Mouse (Mus musculus): ENCODE results near the gene Pole. TPM values are rescaled to one million over a fixed set of nuclear protein-coding genes. Genes with fewer than 3 reads are reported as not detected.

Gene Pole
- total and polyA plus RNA-seq, 2 experiments from 2014 or later = 3.6 to 6.7 TPM

DNA sequence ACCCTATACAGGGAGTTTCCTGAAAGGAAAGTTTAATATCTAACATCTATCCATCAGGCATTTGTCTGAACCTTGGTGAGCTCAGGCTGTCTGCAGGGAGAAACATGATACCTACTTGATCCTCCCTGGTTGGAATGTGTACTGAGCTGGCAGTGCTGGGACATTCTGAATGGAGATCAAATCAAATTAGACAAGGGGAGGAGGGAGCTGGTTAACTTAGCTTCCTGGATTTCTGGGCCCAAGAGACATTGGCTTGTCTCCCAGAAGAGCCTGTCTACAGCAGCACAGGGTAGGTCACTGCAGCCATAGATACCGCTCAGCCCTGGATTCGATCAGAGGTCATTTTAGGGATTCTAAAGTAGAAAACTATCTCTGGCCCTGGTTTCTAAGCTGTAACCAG lies 52.7 kb downstream of the Pole start:
- H3K27ac ChIP-seq (ENCODE audit: low read depth, low read length) = no peak overlapping the region
- H3K36me3 ChIP-seq (ENCODE audit: insufficient read depth) = peaks cover 9% of the 10 kb centered on the region; the same call in 1 of the 2 replicates
- no peaks in the 10 kb centered on the region for H3K27me3 ChIP-seq (ENCODE audit: insufficient read depth, low read length)
- no peak overlapping the region for H3K9ac ChIP-seq
- 91% methylated on average over 2 of the region's 2 CpGs for WGBS
- TF ChIP-seq CTCF (IDR thresholded peaks at IDR 0.05; ENCODE audit: low read depth) = no peak
- H3K4me2 ChIP-seq (ENCODE audit: low read depth) = no peak overlapping the region
- no peak for ATAC-seq
- no peaks in the 10 kb centered on the region for H3K9me3 ChIP-seq (ENCODE audit: low read length)
- DNase-seq = no peak
- H3K4me3 ChIP-seq (ENCODE audit: low read depth, low read length) = no peak overlapping the region
- peaks cover 5% of the 10 kb centered on the region; the same call in 1 of the 2 replicates for H3K4me1 ChIP-seq (ENCODE audit: insufficient read depth)

GRCm38 (mm10) chr5:110342648-110343284 lies 56.7 kb downstream of the Pole start, which contains the start of gene P2rx2:
P2rx2 (minus strand) TSS chr5:110343212.
- DNase-seq (peak; percentile 62), ATAC-seq (peak; percentile 83)
- Histone ChIP-seq H3K4me2 (ENCODE audit: low read depth) (peak within 1 kb of the TSS; percentile 97), H3K27ac (ENCODE audit: low read depth, low read length) (no peak within 1 kb of the TSS), H3K9ac (peak within 1 kb of the TSS; percentile 71), H3K27me3 (ENCODE audit: insufficient read depth, low read length) (no peaks in the 10 kb centered on the region; the same call in 1 of the 2 replicates), H3K36me3 (ENCODE audit: insufficient read depth) (no peaks in the 10 kb centered on the region), H3K4me1 (ENCODE audit: insufficient read depth) (peaks cover 5% of the 10 kb centered on the region; the same call in 1 of the 2 replicates), H3K9me3 (ENCODE audit: low read length) (no peaks in the 10 kb centered on the region), H3K4me3 (ENCODE audit: low read depth, low read length) (peak within 1 kb of the TSS; percentile 50)
- 1% methylated on average over 43 of the region's 43 CpGs for WGBS
- no peak for TF ChIP-seq CTCF (IDR thresholded peaks at IDR 0.05; ENCODE audit: low read depth)

DNA sequence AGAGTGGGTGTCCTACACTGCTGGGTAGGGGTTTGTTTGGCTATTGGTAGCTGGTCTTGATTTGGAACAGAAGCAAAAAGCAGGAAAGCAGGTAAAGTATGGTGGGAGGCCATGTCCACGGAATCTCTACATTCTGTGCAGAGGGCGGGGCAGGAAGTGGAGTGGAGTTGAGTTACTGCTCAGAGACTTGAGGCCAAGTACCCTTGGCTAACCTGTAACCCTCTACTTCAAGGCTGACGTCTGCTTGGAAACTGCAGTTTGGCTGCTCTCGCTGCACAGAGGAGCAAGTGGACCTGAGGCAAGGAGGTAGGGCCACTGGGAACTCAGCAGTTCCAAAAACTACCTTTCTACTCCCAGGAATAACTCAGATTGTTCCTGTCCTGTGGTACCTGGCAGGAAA lies 58.4 kb downstream of the Pole start, which contains the start of gene Lrcol1:
Gene Lrcol1, plus strand, starts transcription at position 207 of the 400 bp plus-strand sequence.
- no peak within 1 kb of the TSS for H3K4me3 ChIP-seq (ENCODE audit: low read depth, low read length)
- 82% methylated on average over 4 of the region's 4 CpGs for WGBS
- H3K27ac ChIP-seq (ENCODE audit: low read depth, low read length) = no peak within 1 kb of the TSS
- H3K9me3 ChIP-seq (ENCODE audit: low read length) = no peaks in the 10 kb centered on the region
- TF ChIP-seq CTCF (IDR thresholded peaks at IDR 0.05; ENCODE audit: low read depth) = no peak
- H3K27me3 ChIP-seq (ENCODE audit: insufficient read depth, low read length) = no peaks in the 10 kb centered on the region; the same call in 1 of the 2 replicates
- no peak for ATAC-seq
- H3K9ac ChIP-seq = no peak within 1 kb of the TSS
- no peak within 1 kb of the TSS for H3K4me2 ChIP-seq (ENCODE audit: low read depth)
- peaks cover 5% of the 10 kb centered on the region; the same call in 1 of the 2 replicates for H3K4me1 ChIP-seq (ENCODE audit: insufficient read depth)
- H3K36me3 ChIP-seq (ENCODE audit: insufficient read depth) = no peaks in the 10 kb centered on the region
- no peak for DNase-seq

GRCm38 (mm10) chr5:110345553-110345952 lies 59.4 kb downstream of the Pole start:
- H3K9ac ChIP-seq = no peak overlapping the region
- ATAC-seq (no peak), DNase-seq (no peak)
- TF ChIP-seq CTCF (IDR thresholded peaks at IDR 0.05; ENCODE audit: low read depth) = no peak
- WGBS = 80% methylated on average over 4 of the region's 4 CpGs
- no peaks in the 10 kb centered on the region for H3K9me3 ChIP-seq (ENCODE audit: low read length)
- H3K4me3 ChIP-seq (ENCODE audit: low read depth, low read length) = no peak overlapping the region
- no peaks in the 10 kb centered on the region for H3K36me3 ChIP-seq (ENCODE audit: insufficient read depth)
- H3K4me1 ChIP-seq (ENCODE audit: insufficient read depth) = peaks cover 5% of the 10 kb centered on the region; the same call in 1 of the 2 replicates
- no peaks in the 10 kb centered on the region; the same call in 1 of the 2 replicates for H3K27me3 ChIP-seq (ENCODE audit: insufficient read depth, low read length)
- no peak overlapping the region for H3K27ac ChIP-seq (ENCODE audit: low read depth, low read length)
- H3K4me2 ChIP-seq (ENCODE audit: low read depth) = no peak overlapping the region

- Histone ChIP-seq H3K4me2 (ENCODE audit: low read depth) (no peak overlapping the region), H3K27me3 (ENCODE audit: insufficient read depth, low read length) (no peaks in the 10 kb centered on the region; the same call in 1 of the 2 replicates), H3K4me3 (ENCODE audit: low read depth, low read length) (no peak overlapping the region), H3K9ac (no peak overlapping the region), H3K27ac (ENCODE audit: low read depth, low read length) (no peak overlapping the region), H3K9me3 (ENCODE audit: low read length) (no peaks in the 10 kb centered on the region), H3K4me1 (ENCODE audit: insufficient read depth) (peaks cover 5% of the 10 kb centered on the region; the same call in 1 of the 2 replicates), H3K36me3 (ENCODE audit: insufficient read depth) (no peaks in the 10 kb centered on the region)
- TF ChIP-seq CTCF (IDR thresholded peaks at IDR 0.05; ENCODE audit: low read depth) = no peak
- ATAC-seq = no peak
- 90% methylated on average over 8 of the region's 8 CpGs for WGBS
- DNase-seq = no peak
These were observed 60.9 kb downstream of the Pole start for GRCm38 (mm10) chr5:110347006-110347405.

DNA sequence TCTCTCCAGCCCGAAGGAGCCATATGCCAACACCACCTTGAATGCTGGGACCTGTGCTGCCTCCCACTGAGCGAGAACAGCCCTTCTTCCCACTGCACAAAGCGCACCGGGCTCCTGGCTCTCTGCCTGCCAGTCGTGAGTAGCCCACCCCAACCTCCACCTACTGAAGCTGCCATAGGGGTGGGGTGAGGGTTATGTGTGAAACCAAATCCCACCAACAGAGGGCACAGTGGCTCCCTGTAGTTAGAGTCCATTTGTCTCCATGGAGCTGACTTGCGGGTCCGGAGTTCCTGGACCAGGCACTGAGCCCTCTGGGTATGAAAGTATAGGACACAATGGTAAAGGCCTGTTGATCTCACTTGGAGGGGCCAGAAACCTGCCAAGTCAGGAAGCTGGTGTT lies 68.6 kb downstream of the Pole start:
- Histone ChIP-seq H3K4me3 (ENCODE audit: low read depth, low read length) (no peak overlapping the region), H3K9me3 (ENCODE audit: low read length) (no peaks in the 10 kb centered on the region), H3K36me3 (ENCODE audit: insufficient read depth) (no peaks in the 10 kb centered on the region), H3K4me2 (ENCODE audit: low read depth) (no peak overlapping the region), H3K27ac (ENCODE audit: low read depth, low read length) (no peak overlapping the region), H3K9ac (no peak overlapping the region), H3K4me1 (ENCODE audit: insufficient read depth) (no peaks in the 10 kb centered on the region), H3K27me3 (ENCODE audit: insufficient read depth, low read length) (no peaks in the 10 kb centered on the region)
- peak; percentile 63 for TF ChIP-seq CTCF (IDR thresholded peaks at IDR 0.05; ENCODE audit: low read depth)
- DNase-seq (peak; percentile 37), ATAC-seq (peak; percentile 30; the same call in 1 of the 2 replicates)
- 10% methylated on average over 7 of the region's 7 CpGs for WGBS

DNA sequence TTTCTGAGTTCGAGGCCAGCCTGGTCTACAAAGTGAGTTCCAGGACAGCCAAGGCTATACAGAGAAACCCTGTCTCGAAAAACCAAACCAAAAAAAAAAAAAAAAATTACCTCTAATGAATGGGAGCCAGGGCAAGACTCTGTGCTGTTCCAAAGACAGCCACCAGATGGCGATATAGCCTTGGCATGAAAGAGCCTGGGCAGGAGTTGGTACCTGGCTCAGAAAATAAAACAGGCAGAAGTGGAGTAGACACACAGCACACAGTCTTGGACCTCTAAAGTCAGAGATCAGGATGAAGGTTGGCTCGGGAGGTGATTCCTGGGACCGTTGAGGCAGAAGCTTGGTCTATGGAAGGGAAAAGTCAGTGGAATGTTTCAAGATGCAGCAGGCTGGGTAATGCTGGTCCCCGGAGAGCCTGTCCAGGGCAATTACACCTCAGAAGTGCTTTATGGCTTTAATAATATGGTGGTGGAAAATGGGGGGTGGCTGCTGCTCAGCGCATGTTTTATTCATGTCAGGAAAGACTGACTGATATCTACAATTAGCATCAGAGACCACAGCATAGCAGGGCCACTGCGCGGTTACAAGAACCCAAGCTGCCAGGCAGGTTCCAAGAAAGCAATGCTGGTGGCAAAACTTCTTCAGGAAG lies 71.5 kb downstream of the Pole start:
- peak; percentile 89 for TF ChIP-seq CTCF (IDR thresholded peaks at IDR 0.05; ENCODE audit: low read depth)
- H3K27me3 ChIP-seq (ENCODE audit: insufficient read depth, low read length) = no peaks in the 10 kb centered on the region

More for the DNA sequence above, 71.5 kb downstream of the Pole start:
- Histone ChIP-seq H3K9me3 (ENCODE audit: low read length) (no peaks in the 10 kb centered on the region), H3K9ac (no peak overlapping the region), H3K4me2 (ENCODE audit: low read depth) (no peak overlapping the region), H3K36me3 (ENCODE audit: insufficient read depth) (peaks cover 5% of the 10 kb centered on the region), H3K4me1 (ENCODE audit: insufficient read depth) (no peaks in the 10 kb centered on the region), H3K27ac (ENCODE audit: low read depth, low read length) (no peak overlapping the region), H3K4me3 (ENCODE audit: low read depth, low read length) (no peak overlapping the region)
- peak; percentile 74 for ATAC-seq
- peak; percentile 91 for DNase-seq
- WGBS = 44% methylated on average over 8 of the region's 9 CpGs

Data from forebrain, postnatal 0 days (tissue).